Mouse (Mus musculus) lung, adult 2 months (tissue): ENCODE results near the gene Mfge8. TPM values are rescaled to one million over a fixed set of nuclear protein-coding genes. Genes with fewer than 3 reads are reported as not detected.
A peak's percentile ranks its signal among the peaks of the same experiment; 100 is the strongest.

Experiments
- DNase-seq: peaks from one replicate; pipeline ENCODE4 v3.0.0; 2022
- H3K4me1 ChIP-seq: fragments of 200-500 bp; 2 replicates; pipeline ENCODE4 v1.6.1; 2011; ENCODE audit warnings: low read length; ENCODE audit not compliant: control insufficient read depth, insufficient read depth
- H3K4me3 ChIP-seq: fragments of 200-500 bp; replicated peaks from 2 replicates; pipeline ENCODE3; 2011; ENCODE audit warnings: low read depth, mild to moderate bottlenecking, control low read depth, low read length; ENCODE audit errors: extremely low read depth
- CTCF ChIP-seq: fragments of 200-500 bp; IDR thresholded peaks from 2 replicates; pipeline ENCODE4 v1.5.1; 2011; ENCODE audit warnings: mild to moderate bottlenecking, low read length, control low read depth; ENCODE audit not compliant: insufficient read depth
- POLR2A ChIP-seq: fragments of 200-500 bp; IDR thresholded peaks from 2 replicates; pipeline ENCODE4 v1.6.1; 2011; ENCODE audit warnings: low read depth, mild to moderate bottlenecking, control low read depth, low read length, borderline replicate concordance; ENCODE audit errors: extremely low read depth
- WGBS: fragments of 180-500 bp; shearing (Covaris S2); methylation state at CpG from one replicate; pipeline ENCODE4 v1.1.7; 2018; 5-methylcytosine and 5-hydroxymethylcytosine counted together
- polyA plus RNA-seq: library from polyadenylated mRNA; depleted of rRNA; stranded (reverse); fragments of >200 nt; gene quantifications from 2 replicates; pipeline ENCODE4 v1.2.3, GENCODE M21; 2012; rRNA removed

Mfge8 gene
- polyA plus RNA-seq, result 404 and 429 TPM in 2 replicates

GRCm38 (mm10) chr7:79148711-79149266 is at the start of gene Mfge8:
TSS of gene Mfge8 (minus strand) at chr7:79149060.
- peak; percentile 90 for DNase-seq
- under 1% methylated on average over 39 of the region's 39 CpGs for WGBS
- peaks cover 3% of the 10 kb centered on the region; the same call in 1 of the 2 replicates for H3K4me1 ChIP-seq
- peak within 1 kb of the TSS; percentile 87 for H3K4me3 ChIP-seq
- TF ChIP-seq POLR2A, result peak; percentile 93; the same call in 1 of the 2 replicates
- no peak for TF ChIP-seq CTCF

GRCm38 (mm10) chr7:79194560-79195413 is 45.9 kb upstream of the Mfge8 start:
- no peak for TF ChIP-seq POLR2A
- no peak for TF ChIP-seq CTCF
- H3K4me1 ChIP-seq, result no peaks in the 10 kb centered on the region; the same call in 1 of the 2 replicates
- 79% methylated on average over 16 of the region's 16 CpGs for WGBS
- H3K4me3 ChIP-seq, result no peak overlapping the region
- no peak for DNase-seq

- WGBS, result 56% methylated on average over 5 of the region's 5 CpGs
- Histone ChIP-seq H3K4me1 (no peaks in the 10 kb centered on the region; the same call in 1 of the 2 replicates), H3K4me3 (no peak overlapping the region)
- no peak for TF ChIP-seq CTCF
- TF ChIP-seq POLR2A, result no peak
- DNase-seq, result no peak
These were observed 45.1 kb upstream of the Mfge8 start for GRCm38 (mm10) chr7:79193936-79194335.

GRCm38 (mm10) chr7:79191501-79191900 is 42.6 kb upstream of the Mfge8 start:
- Histone ChIP-seq H3K4me3 (no peak overlapping the region), H3K4me1 (no peaks in the 10 kb centered on the region; the same call in 1 of the 2 replicates)
- 47% methylated on average over 5 of the region's 5 CpGs for WGBS
- DNase-seq, result no peak
- TF ChIP-seq POLR2A, result no peak
- TF ChIP-seq CTCF, result no peak

GRCm38 (mm10) chr7:79190592-79190991 is 41.7 kb upstream of the Mfge8 start:
- no peak for DNase-seq
- H3K4me3 ChIP-seq, result no peak overlapping the region
- WGBS, result 31% methylated on average over 3 of the region's 3 CpGs
- H3K4me1 ChIP-seq, result no peaks in the 10 kb centered on the region; the same call in 1 of the 2 replicates
- TF ChIP-seq POLR2A (no peak), CTCF (no peak)

- TF ChIP-seq CTCF, result no peak
- no peak for TF ChIP-seq POLR2A
- Histone ChIP-seq H3K4me1 (no peaks in the 10 kb centered on the region; the same call in 1 of the 2 replicates), H3K4me3 (no peak overlapping the region)
- DNase-seq, result no peak
- whole genome bisulfite sequencing, result 39% methylated on average over 3 of the region's 5 CpGs
These were observed 40.4 kb upstream of the Mfge8 start for GRCm38 (mm10) chr7:79189211-79189610.

GRCm38 (mm10) chr7:79187591-79187990 is 38.7 kb upstream of the Mfge8 start:
- TF ChIP-seq CTCF (no peak), POLR2A (no peak)
- WGBS, result 100% methylated on average over 2 of the region's 2 CpGs
- no peak overlapping the region for H3K4me3 ChIP-seq
- H3K4me1 ChIP-seq, result no peaks in the 10 kb centered on the region; the same call in 1 of the 2 replicates
- DNase-seq, result no peak

GRCm38 (mm10) chr7:79183417-79183816 is 34.6 kb upstream of the Mfge8 start:
- H3K4me3 ChIP-seq, result no peak overlapping the region
- TF ChIP-seq POLR2A (no peak), CTCF (no peak)
- no peaks in the 10 kb centered on the region for H3K4me1 ChIP-seq
- no peak for DNase-seq
- WGBS, result 37% methylated on average over 1 of the region's 1 CpGs

GRCm38 (mm10) chr7:79173800-79174199 is 24.9 kb upstream of the Mfge8 start:
- WGBS, result 68% methylated on average over 3 of the region's 3 CpGs
- no peak for DNase-seq
- TF ChIP-seq POLR2A (no peak), CTCF (no peak)

GRCm38 (mm10) chr7:79171782-79172181 is 22.9 kb upstream of the Mfge8 start:
- no peak for DNase-seq
- TF ChIP-seq CTCF, result no peak
- TF ChIP-seq POLR2A, result no peak
- H3K4me3 ChIP-seq, result no peak overlapping the region
- WGBS, result 87% methylated on average over 1 of the region's 1 CpGs
- H3K4me1 ChIP-seq, result no peaks in the 10 kb centered on the region

More at GRCm38 (mm10) chr7:79173800-79174199, 24.9 kb upstream of the Mfge8 start:
- Histone ChIP-seq H3K4me3 (no peak overlapping the region), H3K4me1 (no peaks in the 10 kb centered on the region)
